Comparison of ENCODE assay signal across 23 mouse cellular contexts in the genomic region with DNA sequence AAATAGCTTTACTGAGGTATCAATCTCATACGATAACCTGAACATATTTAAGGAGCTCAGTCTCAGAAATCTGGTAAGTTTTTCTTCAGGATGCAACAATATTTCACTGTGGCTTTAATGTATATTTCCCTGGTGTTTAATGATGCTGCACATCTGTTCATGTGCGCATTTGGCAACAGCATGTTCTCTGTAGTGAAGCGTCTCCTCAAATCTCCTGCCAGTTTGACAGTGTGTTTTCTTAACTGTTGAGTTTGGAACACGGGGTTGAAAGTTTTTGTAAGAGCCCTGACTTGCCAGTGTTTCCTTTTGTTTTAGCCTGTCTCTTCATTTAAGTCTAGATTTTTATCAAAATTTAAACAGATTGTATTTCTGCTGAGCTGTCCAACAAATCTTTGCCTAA.
DNase-seq lines count a peak whose midpoint lies in the region; ATAC-seq and TF ChIP-seq lines count a peak whose summit lies in the region.
"Had no signal": no experiment of that assay in that cellular context is flagged by ENCODE, and none has a peak within 500 bp of the region (broad histone marks: within the 10 kb centered on the region; RNA-seq: fewer than 3 reads in every experiment).

No protein-coding gene starts in this region.

- no peak overlapping the region for H3K4me2 ChIP-seq in lung, embryonic 14.5 days
- no peak overlapping the region for H3K4me2 ChIP-seq in lung, embryonic 16.5 days (ENCODE audit: low read depth, low read length)
- H3K4me2 ChIP-seq: embryonic facial prominence, embryonic 12.5 days; forebrain, embryonic 13.5 days; forebrain, embryonic 15.5 days had no signal

- no peak overlapping the region for H3K4me3 ChIP-seq in lung, embryonic 14.5 days (ENCODE audit: low read depth, low read length)
- H3K4me3 ChIP-seq in lung, embryonic 16.5 days (ENCODE audit: low read length) = no peak overlapping the region
- H3K4me3 ChIP-seq: embryonic facial prominence, embryonic 10.5 days; embryonic facial prominence, embryonic 12.5 days; forebrain, embryonic 13.5 days; forebrain, embryonic 15.5 days had no signal

- H3K9ac ChIP-seq in lung, embryonic 14.5 days = no peak overlapping the region
- no peak overlapping the region for H3K9ac ChIP-seq in lung, embryonic 16.5 days (ENCODE audit: low read length)
- H3K9ac ChIP-seq: embryonic facial prominence, embryonic 12.5 days; forebrain, embryonic 13.5 days; forebrain, embryonic 15.5 days had no signal

- ATAC-seq in lung, embryonic 14.5 days (ENCODE audit: insufficient read depth) = peak; percentile 84
- ATAC-seq in lung, embryonic 16.5 days (ENCODE audit: low read depth) = peak; percentile 84
- ATAC-seq: activated CD4-positive, CD25-positive, alpha-beta regulatory T cell, adult 4 months; CD4-positive, CD25-positive, alpha-beta regulatory T cell, adult 4 months; forebrain, embryonic 13.5 days; forebrain, embryonic 15.5 days; Patski had no signal

- no peak overlapping the region for H3K27ac ChIP-seq in lung, embryonic 14.5 days (ENCODE audit: low read depth)
- no peak overlapping the region for H3K27ac ChIP-seq in lung, embryonic 16.5 days (ENCODE audit: low read length)
- H3K27ac ChIP-seq: embryonic facial prominence, embryonic 10.5 days; embryonic facial prominence, embryonic 12.5 days; forebrain, embryonic 13.5 days; forebrain, embryonic 15.5 days had no signal

- no peaks in the 10 kb centered on the region for H3K36me3 ChIP-seq in lung, embryonic 14.5 days (ENCODE audit: insufficient read depth)
- no peaks in the 10 kb centered on the region for H3K36me3 ChIP-seq in lung, embryonic 16.5 days (ENCODE audit: control insufficient read depth, insufficient read depth, low read length)
- H3K36me3 ChIP-seq: embryonic facial prominence, embryonic 10.5 days; embryonic facial prominence, embryonic 12.5 days; forebrain, embryonic 15.5 days; G1E had no signal

- no peaks in the 10 kb centered on the region for H3K9me3 ChIP-seq in lung, embryonic 14.5 days (ENCODE audit: low read depth, low read length)
- no peaks in the 10 kb centered on the region for H3K9me3 ChIP-seq in lung, embryonic 16.5 days (ENCODE audit: control insufficient read depth, low read length)
- H3K9me3 ChIP-seq: embryonic facial prominence, embryonic 10.5 days; embryonic facial prominence, embryonic 12.5 days; forebrain, embryonic 13.5 days; forebrain, embryonic 15.5 days had no signal

- WGBS in lung, embryonic 14.5 days = 28% methylated on average over 4 of the region's 4 CpGs
- 36% methylated on average over 4 of the region's 4 CpGs for WGBS in lung, embryonic 16.5 days

- peak; percentile 93 for DNase-seq in lung, embryonic 14.5 days
- no peak for DNase-seq in lung, postnatal 25 days (ENCODE audit: low spot score)
- no peak for DNase-seq in lung, postnatal 36 days
- peak; percentile 13 for DNase-seq in mesoderm, embryonic 11.5 days (ENCODE audit: low read depth, low spot score)
- DNase-seq: adrenal gland, adult 8-10 months; adrenal gland, postnatal 14 days; adrenal gland, postnatal 36 days; B cell, adult 2 months; cerebellum, adult 11-12 months; cerebellum, adult 2 months; cerebellum, adult 9-10 months; cerebellum, postnatal 10 days; cerebellum, postnatal 25 days had no signal

- no peaks in the 10 kb centered on the region for H3K27me3 ChIP-seq in lung, embryonic 14.5 days (ENCODE audit: insufficient read depth, low read length)
- H3K27me3 ChIP-seq in lung, embryonic 16.5 days (ENCODE audit: control insufficient read depth, insufficient read depth, low read depth, low read length) = no peaks in the 10 kb centered on the region
- H3K27me3 ChIP-seq: CH12.LX; embryonic facial prominence, embryonic 12.5 days; forebrain, embryonic 13.5 days; forebrain, embryonic 15.5 days had no signal

- H3K4me1 ChIP-seq in lung, embryonic 14.5 days (ENCODE audit: insufficient read depth) = peaks cover 11% of the 10 kb centered on the region
- H3K4me1 ChIP-seq in lung, embryonic 16.5 days (replicated peaks; ENCODE audit: control insufficient read depth, insufficient read depth, low read length) = no peaks in the 10 kb centered on the region; the same call in 1 of the 2 replicates
- H3K4me1 ChIP-seq: embryonic facial prominence, embryonic 12.5 days; forebrain, embryonic 13.5 days; forebrain, embryonic 15.5 days had no signal

- TF ChIP-seq CTCF in lung, embryonic 14.5 days (IDR thresholded peaks at IDR 0.05; ENCODE audit: low read depth) = no peak

Comparison
In these comparisons a context has a peak if more than half of its experiments do, and no peak if none do; other contexts are left out.
1. DNase-seq: peak in lung, embryonic 14.5 days (single experiment) and mesoderm, embryonic 11.5 days (single experiment); none in lung, postnatal 25 days (single experiment) and lung, postnatal 36 days (single experiment).